Mouse (Mus musculus): ENCODE results near the gene Coq8a.

The Coq8a gene

DNA sequence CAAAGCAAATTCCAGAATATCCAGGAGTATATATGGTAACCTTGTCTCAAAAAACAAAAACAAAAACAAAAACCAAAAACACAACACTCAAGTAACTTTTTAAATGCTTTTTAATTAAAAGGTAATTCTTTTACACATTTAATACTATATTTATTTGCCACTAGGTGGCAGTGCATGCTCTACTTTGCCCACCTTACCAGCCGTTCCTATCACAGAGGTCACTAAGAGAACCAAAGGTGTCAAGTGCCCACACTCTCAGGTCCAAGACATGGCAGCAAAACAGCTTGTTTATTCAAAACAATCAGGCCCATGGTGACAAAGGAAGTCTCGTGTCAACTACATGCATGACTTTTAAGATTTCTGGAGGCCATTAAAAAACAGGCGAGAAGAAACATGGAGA lies 24.2 kb downstream of the Coq8a start:
- DNase-seq (ENCODE audit: low read depth), result peak; percentile 28

DNA sequence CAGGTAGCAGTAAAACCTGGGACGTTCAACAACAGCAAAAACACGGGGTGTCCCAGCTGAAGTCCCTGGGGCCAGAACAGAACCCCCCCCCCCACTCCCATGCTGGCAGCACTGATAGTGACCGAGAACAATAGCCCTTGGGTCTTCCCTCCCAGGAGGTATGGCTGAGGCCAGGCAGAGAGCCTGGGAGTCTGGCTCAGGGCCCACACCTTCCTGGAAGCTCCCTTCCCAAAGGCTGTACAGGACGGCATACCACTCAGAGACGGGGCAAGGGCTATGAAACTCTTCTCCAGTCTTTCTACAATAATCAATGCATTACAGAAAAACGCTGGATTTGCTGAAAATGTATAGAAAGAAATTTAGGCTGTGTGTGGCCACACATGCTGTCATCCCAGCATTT lies 24.7 kb downstream of the Coq8a start:
- DNase-seq (ENCODE audit: low read depth), result no peak

DNA sequence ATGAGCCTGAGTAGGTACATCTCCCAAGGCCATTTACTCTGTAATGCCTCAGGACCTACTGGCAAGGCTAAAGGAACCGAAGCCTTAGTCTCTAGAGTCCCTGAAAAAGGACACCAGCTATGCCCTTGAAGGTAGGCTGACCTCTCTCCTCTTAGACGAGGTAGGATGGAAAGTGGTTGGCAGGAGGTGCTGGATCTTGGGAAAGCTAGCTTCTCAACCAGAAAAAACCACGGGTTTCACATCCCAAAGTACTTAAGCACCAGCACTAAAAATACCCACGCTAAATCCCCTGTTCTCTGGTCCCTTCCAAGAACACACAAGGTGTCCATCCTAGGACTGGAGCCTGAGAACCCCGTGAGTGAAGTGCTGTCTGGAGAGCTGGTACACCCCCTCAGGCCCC lies 26.4 kb downstream of the Coq8a start:
- no peak for DNase-seq (ENCODE audit: low read depth)

DNA sequence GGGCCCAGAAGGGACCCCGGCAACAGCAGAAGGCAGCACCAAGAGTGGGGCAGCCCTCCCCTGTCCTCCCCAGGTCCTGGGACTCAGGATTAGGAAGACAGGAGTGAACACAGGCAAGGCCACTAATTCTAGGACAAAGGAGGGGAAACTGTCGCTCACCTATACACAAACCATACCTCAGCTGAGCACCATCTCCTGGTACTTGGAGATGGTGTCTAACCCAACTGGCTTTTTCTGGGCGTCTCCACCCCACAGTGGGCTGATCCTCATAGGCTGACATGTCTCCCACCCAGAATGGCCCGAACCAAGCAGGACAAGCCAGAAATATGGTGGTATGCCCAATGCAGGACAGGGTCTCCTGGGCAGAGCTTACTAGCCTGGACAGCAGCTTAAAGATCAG lies 26.8 kb downstream of the Coq8a start:
- no peak for DNase-seq (ENCODE audit: low read depth)

DNA sequence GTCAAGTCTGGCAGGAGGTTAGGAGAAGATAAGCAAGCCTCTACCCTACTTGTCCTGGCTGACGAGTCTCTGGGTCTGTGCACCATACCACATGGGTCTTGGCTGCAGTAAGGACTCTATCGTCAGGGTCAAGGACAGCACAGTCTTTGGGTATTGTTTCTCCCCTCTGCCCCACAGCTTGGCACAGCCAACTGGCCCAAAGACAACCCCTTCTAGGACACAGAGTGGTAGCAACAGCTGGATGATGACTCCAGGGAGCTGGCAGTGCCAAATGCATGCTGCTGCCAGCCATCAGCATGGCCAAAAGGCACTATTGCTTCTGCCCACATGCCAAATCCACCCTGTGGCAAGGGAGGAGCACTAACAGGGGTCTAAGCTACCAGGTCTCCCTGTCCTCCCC lies 27.5 kb downstream of the Coq8a start:
- DNase-seq (ENCODE audit: low read depth), result no peak

DNA sequence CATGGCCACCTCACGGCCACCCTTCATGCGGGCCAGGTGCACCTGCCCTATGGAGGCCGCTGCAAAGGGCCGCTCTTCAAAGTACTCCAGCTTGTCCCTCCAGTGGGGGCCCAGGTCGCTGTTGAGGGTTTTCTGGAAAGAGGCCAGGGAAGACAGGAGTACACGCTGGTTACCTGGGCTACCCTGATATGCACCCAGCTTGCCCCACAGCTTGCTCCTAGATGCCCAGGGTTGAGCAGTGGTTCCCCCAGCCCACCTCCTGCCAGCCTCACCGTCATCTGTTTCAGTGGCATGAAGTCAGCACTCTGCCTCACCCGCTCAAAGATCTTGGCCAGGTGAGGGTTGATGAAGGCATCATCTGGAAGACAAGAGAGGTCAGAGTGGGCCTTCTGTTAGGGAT lies 29.3 kb downstream of the Coq8a start:
- DNase-seq (ENCODE audit: low read depth), result no peak

DNA sequence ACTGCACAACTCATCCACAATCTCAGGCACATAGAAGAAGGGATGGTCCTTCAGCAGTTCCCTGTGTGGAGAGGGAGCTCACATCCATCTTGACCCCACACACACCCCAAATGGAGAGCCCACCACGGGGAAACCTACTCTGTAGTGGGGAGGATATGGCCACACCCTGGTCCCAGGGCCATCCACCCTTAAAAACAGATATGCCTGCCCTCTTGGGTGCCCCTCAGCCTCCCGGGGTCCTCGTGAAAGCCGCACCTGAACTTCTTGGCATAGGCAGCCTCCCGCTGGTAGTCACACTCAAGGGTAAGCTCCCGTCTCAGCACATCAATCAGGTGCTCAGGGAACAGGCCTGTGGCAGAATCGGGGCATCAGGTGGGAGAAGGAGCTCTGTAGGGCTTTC lies 30.2 kb downstream of the Coq8a start:
- no peak for DNase-seq (ENCODE audit: low read depth)

DNA sequence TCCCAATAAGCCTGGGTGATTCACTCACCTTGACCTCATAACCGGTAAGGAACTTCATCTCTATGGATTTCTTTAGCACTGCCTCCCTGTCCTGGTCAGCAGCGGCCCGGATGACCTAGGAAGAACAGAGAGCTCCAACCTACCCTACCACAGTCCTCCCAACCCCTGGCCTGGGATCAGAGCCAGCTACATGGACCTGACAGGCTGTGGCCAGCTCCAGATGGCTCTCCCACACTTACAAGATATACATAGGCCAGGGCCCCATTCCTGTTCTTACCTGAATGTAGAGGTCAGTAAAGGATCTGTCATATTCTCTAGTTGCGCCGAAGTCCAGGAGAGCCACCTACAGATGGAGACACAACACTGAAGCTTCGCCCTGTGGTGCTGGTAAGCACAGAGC lies 31.1 kb downstream of the Coq8a start:
- no peak for DNase-seq (ENCODE audit: low read depth)

DNA sequence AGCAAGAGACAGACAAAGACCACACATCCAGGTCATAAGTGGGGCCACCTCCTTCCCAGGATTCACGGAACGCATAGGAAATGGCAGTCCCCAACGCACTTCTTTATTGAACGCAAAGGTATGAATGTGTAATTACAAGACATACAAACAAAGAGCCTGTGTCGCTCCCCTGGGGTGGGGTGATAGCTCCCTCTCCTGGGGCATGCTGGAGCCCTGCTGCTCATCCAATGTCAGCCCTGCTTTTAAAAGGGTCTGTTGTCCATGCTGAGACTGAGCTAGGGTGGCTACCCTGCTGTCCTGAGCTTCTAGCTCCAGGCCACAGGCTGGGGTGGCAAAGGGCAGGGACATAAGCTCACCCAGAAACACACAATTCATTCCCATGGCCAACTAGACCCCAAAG lies 32.9 kb downstream of the Coq8a start:
- DNase-seq (ENCODE audit: low read depth), result no peak

DNA sequence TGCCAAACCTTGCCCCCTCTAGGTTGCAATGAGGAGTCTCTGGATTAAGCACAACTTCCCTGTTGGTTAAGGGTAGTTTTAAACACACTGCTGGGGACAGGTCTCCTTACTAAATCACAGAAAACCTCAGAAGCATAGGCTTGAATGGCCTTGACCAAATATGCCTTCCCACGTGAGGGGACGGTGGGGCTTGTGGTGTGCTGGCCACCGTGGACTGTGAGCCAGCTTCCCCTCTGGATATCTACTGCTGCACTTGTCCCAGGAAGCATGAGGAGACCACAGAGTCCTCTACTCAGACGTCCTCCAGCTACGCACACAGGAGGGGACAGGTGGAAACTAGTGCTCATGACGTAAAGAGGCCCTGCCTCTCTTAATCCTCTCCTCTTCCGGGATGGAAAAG lies 36.4 kb downstream of the Coq8a start:
- no peak for DNase-seq (ENCODE audit: low read depth)

DNA sequence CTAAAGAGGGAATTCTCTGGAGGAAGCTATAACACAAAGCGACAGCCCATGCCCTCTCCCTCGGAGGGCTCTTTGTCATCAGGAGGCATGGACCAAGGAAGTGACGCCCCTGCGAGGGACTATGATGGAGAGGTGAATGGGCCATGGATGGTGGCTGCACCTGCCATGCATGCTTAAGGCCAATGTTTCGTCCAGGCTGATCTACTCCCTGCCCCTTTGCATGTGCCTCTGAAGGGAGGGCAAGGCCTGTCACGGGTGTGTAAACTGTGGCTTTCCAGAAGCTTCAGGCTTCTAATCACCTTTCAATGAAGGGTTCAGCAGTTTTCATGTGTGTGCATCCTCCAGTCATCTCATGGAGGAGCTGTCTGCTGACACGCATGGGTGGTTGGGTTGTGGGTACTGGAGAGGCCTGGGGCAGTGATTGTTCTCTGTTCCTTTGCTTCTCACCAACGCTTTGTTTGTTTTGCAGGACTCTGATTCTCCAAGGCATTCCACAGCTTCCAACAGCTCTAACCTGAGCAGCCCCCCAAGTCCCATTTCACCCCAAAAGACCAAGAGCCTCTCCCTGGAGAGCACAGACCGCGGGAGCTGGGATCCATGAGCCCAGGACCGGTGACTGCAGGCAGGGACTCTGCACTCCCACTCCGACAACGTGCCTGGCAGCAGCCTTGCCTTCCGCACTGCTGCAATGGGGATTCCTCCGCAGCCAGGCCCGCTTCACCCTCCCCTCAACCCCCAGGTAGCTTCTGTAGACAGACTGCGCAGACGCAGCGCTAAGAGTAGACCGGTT lies 37.6 kb downstream of the Coq8a start:
- no peak for DNase-seq (ENCODE audit: low read depth)

DNA sequence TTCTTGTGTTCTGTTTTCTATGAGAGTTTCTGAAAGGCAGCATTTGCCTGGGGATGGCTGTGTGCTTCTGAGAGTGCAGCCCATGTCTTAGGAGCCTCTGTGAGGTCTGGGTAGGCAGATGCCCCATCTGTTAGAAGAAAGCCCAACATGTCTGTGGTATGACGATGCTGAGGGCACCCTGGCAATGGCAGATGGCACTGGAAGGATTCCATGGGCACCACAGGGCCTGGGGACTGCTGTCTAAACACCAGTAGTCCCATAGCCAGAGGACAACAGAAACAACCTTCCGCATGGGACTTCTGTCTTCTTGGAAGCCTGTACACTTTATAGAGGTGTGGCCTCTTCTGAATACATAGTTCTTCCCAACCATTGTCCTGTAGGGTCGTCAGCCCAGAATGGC lies 38.2 kb downstream of the Coq8a start:
- no peak for DNase-seq (ENCODE audit: low read depth)

DNA sequence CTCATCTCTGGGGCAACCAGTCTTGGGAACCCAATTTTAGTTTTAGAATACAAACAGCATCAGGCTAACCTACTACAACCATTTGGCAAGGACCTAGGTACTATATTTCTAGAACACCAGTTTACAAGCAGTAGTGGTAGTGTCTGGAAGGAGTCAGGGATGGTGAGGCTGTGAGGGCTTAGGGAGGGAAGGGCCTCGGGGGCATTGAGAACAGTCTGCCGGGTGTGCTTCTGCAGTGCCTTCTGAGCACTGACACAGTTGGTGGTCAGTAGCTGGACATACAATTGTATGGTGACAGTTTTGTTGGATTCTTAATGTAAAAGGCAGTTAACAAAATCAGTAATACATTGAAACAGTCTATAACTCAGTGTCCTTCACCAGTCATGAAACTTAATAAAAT lies 38.9 kb downstream of the Coq8a start:
- DNase-seq (ENCODE audit: low read depth), result no peak

DNA sequence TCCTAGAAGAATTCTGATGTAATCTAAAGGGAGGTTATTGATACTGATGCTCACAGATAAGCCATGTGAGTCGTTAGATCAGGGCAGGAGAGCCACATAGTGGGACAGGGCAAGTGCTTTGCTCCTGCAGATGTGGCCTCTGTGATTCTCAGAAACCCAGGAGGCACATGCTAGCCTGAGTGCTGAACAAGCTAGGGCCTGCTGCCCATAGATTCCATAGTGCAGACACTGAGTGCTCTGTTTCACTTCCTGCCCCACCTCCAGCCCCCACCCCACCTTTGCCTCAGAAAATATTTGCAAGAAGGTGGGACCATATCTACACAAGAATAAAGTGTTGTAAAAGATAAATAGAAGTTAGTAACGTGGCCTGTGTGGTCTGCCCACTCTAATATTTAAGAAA lies 40.8 kb downstream of the Coq8a start:
- no peak for DNase-seq (ENCODE audit: low read depth)

DNA sequence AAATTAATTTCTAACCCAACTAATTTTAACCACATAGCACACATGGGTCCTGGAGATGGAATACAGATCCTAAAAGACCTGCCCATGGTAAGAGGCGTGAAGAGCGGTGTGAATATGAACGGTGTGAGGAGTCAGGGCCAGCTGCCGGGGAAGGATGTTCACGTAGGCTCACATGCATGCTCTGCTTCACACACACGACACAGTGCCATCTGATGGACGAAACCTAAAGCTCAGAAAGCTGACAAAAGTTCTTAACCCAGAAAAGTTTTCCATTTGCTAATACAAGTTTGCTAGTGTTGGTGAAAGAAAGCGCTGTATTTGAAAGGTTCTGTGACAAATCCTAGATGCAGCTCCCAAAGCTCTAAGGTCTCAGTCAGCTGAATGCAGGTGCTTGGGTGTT lies 48.2 kb downstream of the Coq8a start:
- DNase-seq (ENCODE audit: low read depth), result no peak

DNA sequence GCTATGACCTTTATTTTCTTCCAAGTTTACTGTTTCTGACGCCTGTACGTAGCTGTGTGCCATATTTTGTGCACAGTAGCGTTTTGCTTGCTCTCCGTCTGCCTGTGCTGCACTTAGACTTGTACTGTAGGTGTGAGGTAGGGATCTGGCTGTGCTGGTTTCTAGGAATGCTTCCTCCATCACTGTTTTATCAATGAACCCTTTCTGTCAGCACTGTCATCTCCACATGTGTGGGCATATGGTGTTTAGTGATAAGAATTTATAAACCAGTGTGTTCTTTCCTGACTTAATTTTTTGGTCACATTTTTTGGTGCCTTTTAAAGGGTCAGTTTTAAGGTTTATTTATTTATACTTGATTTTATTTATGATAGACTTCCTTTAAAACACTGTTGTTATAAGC lies 50.8 kb downstream of the Coq8a start:
- peak; percentile 76 for DNase-seq (ENCODE audit: low read depth)

DNA sequence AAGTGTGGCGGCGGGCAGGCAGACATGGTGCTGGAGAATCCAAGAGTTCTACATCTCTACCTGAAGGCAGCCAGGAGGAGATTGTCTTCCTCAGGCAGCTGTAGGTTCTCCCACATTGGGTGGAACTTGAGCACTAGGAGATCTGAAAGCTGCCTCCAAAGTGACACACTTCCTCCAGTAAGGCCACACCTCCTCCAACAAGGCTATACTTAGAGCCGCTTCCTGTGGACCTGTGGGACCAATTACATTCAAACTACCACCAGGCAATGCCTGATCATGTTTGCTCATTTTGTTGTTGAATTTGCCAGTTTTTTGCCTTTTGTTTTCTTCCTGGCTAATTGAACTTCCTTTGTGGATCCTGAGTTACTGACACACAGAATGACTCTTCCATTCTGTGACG lies 51.4 kb downstream of the Coq8a start:
- DNase-seq (ENCODE audit: low read depth), result peak; percentile 49

DNA sequence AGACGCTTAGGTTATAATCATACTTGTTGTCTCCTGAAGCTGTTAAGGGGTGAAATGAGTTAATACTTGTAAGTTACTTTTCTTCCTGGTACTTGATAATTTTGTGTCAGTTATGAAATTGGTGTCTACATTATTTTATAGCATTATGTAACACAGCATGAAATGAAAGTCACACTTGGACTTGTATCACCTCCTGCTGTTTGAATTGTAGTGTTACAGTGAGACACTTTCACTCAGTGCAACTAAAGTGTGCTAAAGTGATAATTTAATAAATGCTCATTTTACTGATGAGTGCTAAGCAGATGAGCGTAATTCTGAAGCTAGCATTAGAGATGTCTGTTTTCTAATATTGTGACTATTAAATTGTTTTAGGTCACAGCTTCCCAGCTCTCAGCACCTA lies 58.4 kb downstream of the Coq8a start:
- no peak for DNase-seq (ENCODE audit: low read depth)

DNA sequence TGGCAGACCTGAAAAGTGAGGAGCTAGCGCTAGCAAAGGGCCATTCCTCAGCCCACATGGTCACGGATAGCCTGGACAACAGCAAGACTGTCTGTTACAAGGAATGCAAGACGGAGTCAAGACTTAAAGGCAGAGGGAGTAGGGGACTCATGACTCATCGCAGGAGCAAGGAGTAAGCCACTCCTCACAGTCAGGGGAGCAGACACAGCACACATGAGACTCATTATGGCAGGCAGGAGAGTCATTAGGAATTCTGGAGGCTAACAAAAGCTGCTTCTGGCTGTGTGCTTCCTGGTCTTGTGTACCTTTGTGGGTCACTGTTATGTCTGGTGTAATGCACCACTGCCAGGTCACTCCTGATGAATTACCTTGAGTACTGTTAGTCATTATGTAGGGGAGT lies 60.2 kb downstream of the Coq8a start:
- no peak for DNase-seq (ENCODE audit: low read depth)

DNA sequence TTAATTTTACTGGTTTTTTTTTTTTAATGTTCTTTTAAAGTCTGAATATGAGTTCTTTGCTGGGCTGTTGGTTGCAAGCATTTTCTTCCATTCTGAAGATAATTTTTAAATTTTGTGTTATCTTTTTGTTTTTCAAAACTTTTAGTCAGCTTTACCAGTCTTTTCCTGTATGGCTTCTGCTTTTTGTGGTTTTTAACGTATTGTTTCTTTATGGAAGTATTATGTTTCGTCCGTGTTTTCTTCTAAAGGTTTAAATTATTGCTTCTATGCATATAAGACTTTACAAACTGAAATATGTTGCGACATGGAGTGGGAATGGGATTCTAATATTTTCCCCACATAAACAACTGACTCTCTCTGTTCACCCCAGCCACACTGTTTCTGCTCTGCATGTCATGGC lies 67.2 kb downstream of the Coq8a start:
- no peak for DNase-seq (ENCODE audit: low read depth)

DNA sequence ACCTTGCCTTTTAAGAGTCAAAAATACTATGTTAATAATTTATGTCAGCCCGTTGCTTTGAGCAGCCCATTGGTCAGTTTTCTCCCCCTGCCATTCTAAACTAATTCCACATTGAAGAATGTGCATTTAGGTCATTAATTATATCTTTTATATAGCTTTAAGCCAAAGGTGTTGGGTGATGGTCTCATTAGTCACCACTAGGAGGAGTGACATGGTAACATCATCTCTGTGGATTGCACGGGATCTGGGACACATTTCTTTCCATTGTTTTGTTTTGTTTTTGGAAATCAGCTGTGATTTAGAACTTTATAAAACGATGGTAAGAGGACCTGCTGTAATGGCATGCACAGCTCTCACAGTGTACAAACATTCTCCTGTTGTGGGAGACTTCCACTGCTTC lies 68.0 kb downstream of the Coq8a start:
- no peak for DNase-seq (ENCODE audit: low read depth)

DNA sequence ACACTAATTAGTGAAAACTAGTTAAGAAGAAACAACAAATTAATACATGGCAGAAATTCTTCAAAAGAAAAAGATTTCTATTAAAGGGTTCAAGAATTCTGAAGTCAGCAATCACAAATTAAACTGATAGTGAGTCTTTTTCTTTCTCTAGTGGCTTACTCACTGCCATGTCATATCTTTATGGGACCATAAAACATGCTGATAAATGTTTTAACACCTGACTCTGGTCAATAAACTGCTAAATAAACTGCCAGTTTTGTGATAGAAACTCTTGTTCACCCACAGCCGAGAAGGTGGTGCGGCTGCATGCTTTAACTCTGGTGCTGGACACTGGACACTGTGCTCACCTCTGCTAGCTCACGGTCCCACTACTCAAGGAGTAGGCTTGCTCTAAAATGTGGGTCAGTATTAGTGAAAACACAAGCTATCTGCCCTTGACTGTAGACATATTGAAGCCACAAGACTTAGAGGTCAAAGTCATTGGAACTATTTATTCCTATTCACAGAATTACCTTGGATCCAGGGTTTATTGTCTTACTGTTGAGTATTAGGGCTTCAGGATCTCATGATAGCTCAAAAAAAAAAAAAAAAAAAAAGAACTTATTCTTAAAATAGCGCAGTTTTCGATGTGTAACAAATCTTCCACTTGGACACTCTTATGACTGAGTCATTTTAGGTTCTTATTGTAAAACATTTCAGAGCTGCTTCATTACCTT lies 71.2 kb downstream of the Coq8a start:
- DNase-seq (ENCODE audit: low read depth), result no peak

DNA sequence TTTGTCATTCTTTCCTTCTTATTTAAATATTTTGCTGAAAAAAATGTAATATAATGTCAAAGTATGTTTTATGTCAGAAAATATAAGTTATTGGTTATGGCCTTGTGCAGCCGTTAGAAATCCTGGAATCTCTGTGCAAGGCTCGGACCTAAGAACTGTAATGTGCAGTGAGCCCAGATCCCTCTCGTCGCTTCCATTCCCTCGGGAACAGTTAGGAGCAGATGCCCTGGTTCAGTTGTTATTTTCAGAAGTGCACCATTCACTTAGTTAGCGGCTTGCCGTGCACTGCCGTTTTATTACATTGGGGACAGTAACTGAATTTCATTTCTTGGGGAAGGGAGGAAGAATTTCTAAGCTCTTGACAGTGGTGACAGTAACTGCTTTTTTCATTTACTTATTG lies 81.2 kb downstream of the Coq8a start:
- no peak for DNase-seq (ENCODE audit: low read depth)

DNA sequence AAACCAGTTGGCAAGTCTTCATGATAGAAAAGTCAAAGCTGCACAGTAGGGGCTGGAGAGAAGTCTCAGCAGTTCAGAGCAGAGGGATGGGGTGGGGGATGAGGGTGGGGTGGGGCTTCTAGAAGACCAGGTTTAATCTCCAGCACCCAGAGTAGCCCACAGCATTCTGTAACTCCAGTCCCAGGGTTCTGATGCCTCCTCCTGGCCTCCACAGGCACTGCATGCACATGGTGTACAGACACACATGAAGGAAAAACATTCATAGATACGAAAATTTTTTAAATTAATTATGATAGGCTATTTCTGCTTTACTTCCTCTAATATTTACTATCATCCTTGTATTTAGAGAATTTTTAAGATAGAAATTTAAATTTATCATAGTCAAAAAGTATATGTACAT lies 82.9 kb downstream of the Coq8a start:
- DNase-seq (ENCODE audit: low read depth), result peak; percentile 36
